Mouse (Mus musculus): ENCODE data around the gene Sumf2.
A peak's percentile ranks its signal among the peaks of the same experiment; 100 is the strongest.

Gene Sumf2

DNA sequence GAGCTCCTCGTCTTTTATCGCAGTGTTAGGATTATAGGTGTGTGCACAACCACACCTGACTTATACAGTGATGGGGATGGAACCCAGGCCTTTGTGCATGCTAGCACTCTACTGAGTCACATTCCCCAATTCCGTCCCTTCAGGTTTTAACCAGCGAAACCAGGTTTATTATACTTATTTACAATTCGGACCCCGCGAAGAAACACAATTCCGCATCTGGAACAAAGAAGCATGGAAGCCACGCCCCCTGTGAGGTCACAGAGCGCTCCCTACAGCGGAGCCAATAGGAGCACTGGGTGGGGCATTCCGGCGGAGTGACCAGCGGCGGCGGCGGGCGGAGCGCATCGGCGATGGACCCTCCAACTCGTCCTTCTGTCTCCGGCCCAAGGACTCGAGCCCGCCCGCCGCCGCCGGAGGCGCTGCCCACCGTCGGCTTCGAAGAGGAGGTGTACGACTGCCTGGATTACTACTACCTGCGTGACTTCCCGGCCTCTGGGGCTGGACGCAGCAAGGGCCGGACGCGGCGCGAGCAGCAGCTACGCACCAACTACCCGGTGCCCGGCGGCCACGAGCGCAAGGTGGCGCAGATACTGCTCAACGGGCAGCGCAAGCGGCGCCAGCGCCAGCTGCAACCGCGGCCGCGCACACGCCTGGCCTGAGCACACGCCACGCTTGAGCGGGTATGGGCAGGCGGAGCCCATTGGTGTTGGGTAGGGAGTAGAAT, 61.6 kb downstream of the Sumf2 start, which contains the start of gene Nupr1l:
Gene Nupr1l, plus strand, starts transcription at position 299 of the 724 bp plus-strand sequence.
- peak; percentile 64 for DNase-seq (ENCODE audit: low spot score)

DNA sequence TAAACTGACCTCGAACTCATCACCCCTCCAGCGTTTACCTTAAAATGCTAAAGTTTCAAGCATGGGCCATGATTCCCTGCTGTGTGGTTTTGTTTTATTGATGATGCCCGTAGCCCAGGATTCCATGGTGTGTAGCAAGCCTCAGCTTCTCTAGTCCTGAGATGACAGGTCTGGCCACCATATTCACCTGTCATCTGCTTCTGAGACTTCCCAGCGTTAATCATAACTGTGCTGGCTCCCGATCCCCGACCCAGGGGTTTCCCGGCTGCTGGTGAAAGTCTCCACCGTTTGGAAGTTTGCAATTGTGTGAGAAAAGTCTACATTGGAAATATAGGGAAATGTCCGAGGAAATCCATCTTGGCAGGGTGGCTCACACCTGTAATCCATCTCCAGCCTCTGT, 62.4 kb downstream of the Sumf2 start:
- no peak for DNase-seq (ENCODE audit: low spot score)

DNA sequence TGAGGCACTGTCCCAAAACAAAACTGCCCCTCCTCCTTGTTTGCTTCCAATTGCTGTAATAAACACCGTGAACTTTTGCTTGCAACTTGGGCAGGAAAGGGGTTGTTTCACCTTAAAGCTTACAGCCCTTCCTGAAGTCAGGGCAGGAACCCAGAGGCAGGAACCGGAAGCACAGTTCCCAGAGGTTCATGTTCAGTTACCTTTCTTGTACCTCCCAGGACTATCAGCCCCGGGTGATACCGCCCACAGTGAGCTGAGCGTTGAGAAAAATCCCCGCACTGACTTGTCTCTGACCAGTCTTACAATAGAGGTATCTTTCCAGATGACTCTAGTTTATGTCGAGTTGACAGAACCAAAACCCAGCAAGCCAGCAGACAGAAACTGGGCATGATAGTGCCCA, 62.8 kb downstream of the Sumf2 start:
- DNase-seq (ENCODE audit: low spot score), result no peak
